Mouse (Mus musculus): Measurements from ENCODE around the gene Acp2. TPM values are rescaled to one million over a fixed set of nuclear protein-coding genes. Genes with fewer than 3 reads are reported as not detected.

The Acp2 gene
- 25.5 and 29.5 TPM in 2 replicates for polyA plus RNA-seq (2021; fragmentation: Nextera tagmentation)
- long read RNA-seq, experiment 1, full-length matches to known transcripts = 50 of 81 reads
- long read RNA-seq, experiment 1, partial matches to known transcripts = 7 of 81 reads
- long read RNA-seq, experiment 1, other reads (novel, unspliced or antisense) = 24 of 81 reads
- long read RNA-seq, experiment 2, full-length matches to known transcripts = 9 of 36 reads
- long read RNA-seq, experiment 2, partial matches to known transcripts = 5 of 36 reads
- long read RNA-seq, experiment 2, other reads (novel, unspliced or antisense) = 22 of 36 reads

DNA sequence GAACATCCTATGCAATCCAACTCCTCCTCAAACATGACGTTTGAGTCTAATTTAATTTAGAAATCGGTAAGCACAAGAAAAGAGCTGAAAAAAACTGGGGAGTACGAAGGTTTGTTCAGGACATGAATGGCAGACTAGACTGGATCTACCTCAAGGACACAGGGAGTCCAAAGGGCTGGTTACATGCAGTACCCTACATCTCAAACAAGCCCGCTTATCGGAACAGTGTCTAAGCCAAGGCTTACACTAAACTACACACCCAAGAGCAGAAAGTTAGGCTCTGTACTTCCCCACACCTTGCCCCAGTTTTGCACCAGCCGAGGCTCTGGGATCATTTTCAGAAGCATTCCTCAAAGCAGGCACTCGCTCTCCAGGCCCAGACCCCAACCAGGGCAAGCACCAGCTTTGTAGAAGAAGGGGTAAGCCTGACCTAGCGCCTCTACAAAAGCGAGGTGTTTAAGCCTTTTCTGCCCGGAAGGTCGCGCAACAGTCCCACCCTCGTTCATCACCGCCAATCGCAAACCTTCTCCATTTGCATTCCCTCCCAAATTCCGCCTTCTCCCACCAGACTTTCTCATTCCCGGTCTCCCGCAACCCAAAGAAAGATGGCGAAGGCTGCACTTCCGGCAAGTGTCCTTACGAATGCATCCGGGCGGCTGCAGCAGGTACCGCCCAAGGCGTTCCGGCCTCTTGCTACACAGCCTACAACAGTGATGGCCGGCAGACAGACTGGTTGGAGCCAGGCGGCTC lies at the start of gene Acp2, which contains the start of gene Nr1h3:
TSS of gene Acp2 (plus strand) at position 664 of the 750 bp plus-strand sequence.
TSS of gene Nr1h3 (minus strand) at position 613 of the 750 bp plus-strand sequence.

DNA sequence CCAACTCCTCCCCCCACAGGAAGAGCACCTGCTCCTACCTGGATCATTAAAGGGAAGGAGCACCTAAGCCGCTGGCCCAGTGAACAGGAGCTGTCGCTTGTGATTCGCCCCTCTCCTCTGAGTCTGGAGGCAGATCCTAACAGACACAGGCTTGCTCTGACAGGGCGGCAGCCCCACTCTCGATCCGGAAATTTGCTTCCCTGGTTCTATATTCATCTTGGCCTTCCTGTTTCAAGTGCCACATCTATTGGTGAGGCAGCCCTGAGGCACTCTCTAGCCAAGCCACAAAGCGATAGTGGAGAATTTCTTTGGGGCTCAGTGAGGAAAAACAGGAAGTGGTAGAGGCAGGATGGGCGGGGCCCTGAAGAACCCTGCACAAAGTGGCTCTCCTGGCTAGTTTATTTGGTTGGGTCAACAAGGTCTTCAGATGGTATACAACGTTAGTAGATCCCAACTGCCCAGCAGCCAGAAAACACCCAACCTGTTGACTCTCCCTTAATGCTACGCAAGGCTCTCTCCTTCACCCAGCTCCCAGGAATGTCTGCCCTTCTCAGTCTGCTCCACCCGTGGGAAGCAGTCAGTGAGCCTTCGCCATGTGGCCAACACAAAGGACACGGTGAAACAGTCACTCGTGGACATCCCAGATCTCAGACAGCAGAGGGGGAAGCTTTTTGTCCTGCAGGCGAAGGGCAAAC lies 18.8 kb upstream of the Acp2 start, which contains the start of gene Madd:
TSS of gene Madd (minus strand) at position 127 of the 695 bp plus-strand sequence.

DNA sequence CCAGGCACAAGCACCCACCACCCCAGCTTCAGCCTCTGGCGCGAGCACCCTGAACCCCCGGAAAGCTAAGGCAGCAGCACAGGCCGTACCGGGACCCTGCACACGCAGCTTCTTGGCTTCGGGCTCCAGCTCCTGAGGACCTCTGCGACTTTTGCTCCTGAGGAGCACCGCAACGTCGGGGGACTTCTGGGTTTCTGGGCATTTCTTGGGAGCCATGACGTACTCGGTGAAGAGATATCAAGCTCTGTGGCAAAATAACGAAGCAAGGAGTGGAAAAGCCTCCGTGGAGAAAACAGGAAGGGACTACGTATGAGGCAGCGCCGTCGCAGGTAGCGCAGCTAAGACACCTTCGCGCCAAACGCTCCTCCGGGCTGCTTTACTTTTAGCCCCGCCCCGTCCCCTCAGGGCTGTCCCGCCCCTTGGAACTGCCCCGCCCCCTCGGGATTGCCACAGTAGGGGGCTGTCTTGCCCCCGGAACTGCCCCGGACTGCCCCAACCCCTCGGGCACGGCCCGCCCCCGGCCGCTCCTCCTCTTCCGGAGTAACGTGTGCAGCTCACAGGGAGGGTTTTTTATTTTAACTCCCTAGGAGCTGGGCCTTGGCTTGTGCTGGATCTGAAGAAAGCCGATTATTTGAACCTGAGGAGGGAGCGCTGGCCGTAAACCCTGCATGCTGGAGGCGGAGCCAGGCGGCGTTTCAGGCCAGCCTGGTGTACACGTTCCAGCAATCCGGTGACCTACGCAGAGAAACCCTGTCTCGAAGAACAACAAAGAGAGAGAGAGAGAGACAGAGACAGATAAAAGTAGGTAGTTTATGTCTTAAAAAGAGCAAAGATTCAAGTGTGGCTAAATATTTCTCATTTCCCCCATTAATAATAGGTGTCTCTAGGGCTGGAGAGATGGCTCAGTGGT lies 34.2 kb downstream of the Acp2 start, which contains the start of gene Ddb2:
TSS of gene Ddb2 (minus strand) at position 382 of the 910 bp plus-strand sequence.

DNA sequence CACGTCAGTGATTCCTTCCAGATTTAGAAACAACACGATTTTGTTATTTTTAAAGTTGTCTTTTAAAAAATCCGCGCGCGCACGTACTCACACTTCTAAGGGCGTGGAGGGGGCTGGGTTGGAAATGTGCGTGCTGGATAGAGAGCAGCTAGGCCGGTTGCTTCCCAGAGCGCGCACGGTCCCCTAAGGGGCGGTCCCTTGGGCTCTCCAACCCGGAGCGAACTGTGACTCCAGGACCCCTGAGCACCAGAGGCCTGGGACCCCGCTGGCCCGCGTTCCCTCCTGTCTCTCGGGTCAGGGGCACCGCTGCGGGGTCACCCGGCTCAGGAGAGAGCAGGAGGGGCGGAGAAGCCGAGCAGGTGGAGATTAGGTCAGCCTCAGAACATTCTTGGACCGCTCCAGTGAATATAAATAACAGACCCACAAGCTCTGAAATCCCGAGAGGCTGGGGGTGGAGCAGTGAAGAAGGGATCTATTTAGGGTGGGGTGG lies 53.0 kb downstream of the Acp2 start, which contains the start of gene Pacsin3:
TSS of gene Pacsin3 (plus strand) at position 294 of the 490 bp plus-strand sequence.

Other genes starting within 250 kb of the Acp2 start
- 2.5 and 3.7 TPM in 2 replicates for gene Rapsn, start 167.3 kb upstream of the Acp2 start, polyA plus RNA-seq (2021; fragmentation: Nextera tagmentation)
- gene Psmc3, start 148.9 kb upstream of the Acp2 start, polyA plus RNA-seq (2021; fragmentation: Nextera tagmentation) = 246 and 259 TPM in 2 replicates
- gene Slc39a13, start 132.5 kb upstream of the Acp2 start, polyA plus RNA-seq (2021; fragmentation: Nextera tagmentation) = 7.8 and 16.0 TPM in 2 replicates
- 7.8 and 8.2 TPM in 2 replicates for gene Spi1, start 120.5 kb upstream of the Acp2 start, polyA plus RNA-seq (2021; fragmentation: Nextera tagmentation)
- gene Mybpc3, start 84.7 kb upstream of the Acp2 start, polyA plus RNA-seq (2021; fragmentation: Nextera tagmentation) = 0.05 TPM in 2 replicates
- gene Madd, start 19.0 kb upstream of the Acp2 start, polyA plus RNA-seq (2021; fragmentation: Nextera tagmentation) = 32.3 and 41.7 TPM in 2 replicates
- gene Nr1h3, start 51 bp upstream of the Acp2 start, polyA plus RNA-seq (2021; fragmentation: Nextera tagmentation) = 2.9 and 3.7 TPM in 2 replicates
- gene Ddb2, start 34.1 kb downstream of the Acp2 start, polyA plus RNA-seq (2021; fragmentation: Nextera tagmentation) = 3.7 and 4.1 TPM in 2 replicates
- 31.2 and 37.6 TPM in 2 replicates for gene Pacsin3, start 53.1 kb downstream of the Acp2 start, polyA plus RNA-seq (2021; fragmentation: Nextera tagmentation)
- gene Arfgap2, start 62.1 kb downstream of the Acp2 start, polyA plus RNA-seq (2021; fragmentation: Nextera tagmentation) = 38.0 and 47.1 TPM in 2 replicates
- 137 and 168 TPM in 2 replicates for gene 1110051M20Rik, start 241.8 kb downstream of the Acp2 start, polyA plus RNA-seq (2021; fragmentation: Nextera tagmentation)

Data from left cerebral cortex, adult 6 months (tissue).